Mouse (Mus musculus): ENCODE results near the gene B230219D22Rik. TPM values are rescaled to one million over a fixed set of nuclear protein-coding genes. Genes with fewer than 3 reads are reported as not detected.
A peak's percentile ranks its signal among the peaks of the same experiment; 100 is the strongest.

B230219D22Rik gene
- 74.1 and 76.9 TPM in 2 replicates for polyA plus RNA-seq (2015; fragmentation: Nextera tagmentation; extraction: Ambion mirVana)

GRCm38 (mm10) chr13:55692535-55693242 is at the start of gene B230219D22Rik:
TSS of gene B230219D22Rik (plus strand) at chr13:55693124.
- Histone ChIP-seq H3K4me3 (peak within 1 kb of the TSS; percentile 93), H3K27ac (replicated peaks) (peak within 1 kb of the TSS; percentile 97), H3K4me2 (peak within 1 kb of the TSS; percentile 58), H3K4me1 (replicated peaks) (peaks cover 26% of the 10 kb centered on the region), H3K9ac (peak within 1 kb of the TSS; percentile 99), H3K9me3 (no peaks in the 10 kb centered on the region), H3K36me3 (peaks cover 3% of the 10 kb centered on the region; the same call in 1 of the 2 replicates), H3K27me3 (no peaks in the 10 kb centered on the region)
- 3% methylated on average over 44 of the region's 51 CpGs for WGBS
- peak; percentile 98 for ATAC-seq (ENCODE audit: low FRiP score, low read depth)

DNA sequence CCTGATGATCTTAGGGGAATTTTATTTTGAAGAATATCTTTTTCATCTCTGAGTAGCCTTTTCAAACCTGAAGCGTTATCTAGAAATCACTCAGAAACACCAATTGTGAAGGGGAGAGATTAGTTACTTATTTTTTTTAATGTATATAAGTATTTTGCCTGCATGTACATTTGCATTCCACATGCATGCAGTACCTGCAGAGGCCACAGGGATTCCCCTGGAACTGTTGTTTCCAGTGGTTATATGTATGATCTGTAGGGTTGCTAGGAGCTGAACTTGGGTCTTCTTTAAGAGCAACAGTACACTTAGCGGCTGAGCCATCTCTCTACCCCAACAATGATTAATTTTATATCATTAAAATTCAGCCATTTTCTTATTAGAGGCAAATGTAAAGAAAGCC is 48.4 kb upstream of the B230219D22Rik start:
- no peaks in the 10 kb centered on the region for H3K4me1 ChIP-seq (replicated peaks)
- H3K9ac ChIP-seq: no peak overlapping the region
- no peak for ATAC-seq (ENCODE audit: low FRiP score, low read depth)
- WGBS: 82% methylated on average over 2 of the region's 2 CpGs
- H3K4me2 ChIP-seq: no peak overlapping the region
- H3K4me3 ChIP-seq: no peak overlapping the region
- H3K27me3 ChIP-seq: no peaks in the 10 kb centered on the region
- no peaks in the 10 kb centered on the region for H3K9me3 ChIP-seq
- H3K36me3 ChIP-seq: peaks cover 65% of the 10 kb centered on the region
- no peak overlapping the region for H3K27ac ChIP-seq (replicated peaks)

DNA sequence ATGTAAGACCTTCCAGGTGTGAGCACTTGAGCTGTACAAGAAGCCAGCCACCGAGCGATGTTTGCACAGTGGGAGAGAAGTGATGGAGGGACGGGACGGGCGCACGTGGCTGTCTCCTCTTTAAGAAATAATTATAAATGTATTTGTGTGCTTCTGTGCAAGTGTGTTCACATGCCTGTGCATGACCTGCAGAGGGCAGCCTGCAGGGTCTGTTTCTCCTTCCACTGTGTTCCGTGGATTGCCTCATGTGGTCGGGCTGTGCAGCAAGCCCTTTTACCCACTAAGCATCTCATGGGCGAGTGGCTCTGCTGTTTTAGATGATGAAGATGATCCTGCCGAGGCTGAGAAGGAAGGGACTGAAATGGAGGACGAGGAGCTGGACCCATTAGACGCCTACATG is 42.8 kb upstream of the B230219D22Rik start:
- no peaks in the 10 kb centered on the region for H3K4me1 ChIP-seq (replicated peaks)
- H3K9ac ChIP-seq: no peak overlapping the region
- H3K36me3 ChIP-seq: peaks cover 94% of the 10 kb centered on the region
- H3K9me3 ChIP-seq: no peaks in the 10 kb centered on the region
- WGBS: 89% methylated on average over 12 of the region's 12 CpGs
- no peaks in the 10 kb centered on the region for H3K27me3 ChIP-seq
- H3K4me2 ChIP-seq: no peak overlapping the region
- no peak overlapping the region for H3K27ac ChIP-seq (replicated peaks)
- no peak for ATAC-seq (ENCODE audit: low FRiP score, low read depth)
- no peak overlapping the region for H3K4me3 ChIP-seq

- H3K36me3 ChIP-seq: peaks cover 94% of the 10 kb centered on the region
Observed at GRCm38 (mm10) chr13:55650980-55651379, 41.9 kb upstream of the B230219D22Rik start.

DNA sequence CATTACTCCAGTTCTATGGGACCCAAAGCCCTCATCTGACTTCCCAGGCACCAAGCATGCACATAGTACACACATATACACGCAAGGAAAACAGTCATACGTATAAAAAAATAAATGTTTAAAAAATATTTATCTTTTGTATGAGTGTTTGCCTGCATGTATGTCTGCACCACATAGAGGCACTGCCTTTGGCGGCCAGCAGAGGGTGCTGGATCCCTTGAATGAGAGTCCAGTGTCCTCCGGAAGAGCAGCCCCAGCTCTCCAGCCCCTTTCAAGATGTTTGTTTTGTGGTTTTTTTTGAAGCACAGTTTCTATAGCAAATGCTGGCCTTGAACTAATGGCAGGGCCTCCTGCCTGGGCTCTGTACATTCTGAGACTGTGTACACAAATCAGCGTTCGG is 24.4 kb upstream of the B230219D22Rik start:
- Histone ChIP-seq H3K9ac (no peak overlapping the region), H3K4me2 (no peak overlapping the region), H3K4me3 (no peak overlapping the region), H3K4me1 (replicated peaks) (no peaks in the 10 kb centered on the region), H3K36me3 (peaks cover 90% of the 10 kb centered on the region), H3K27me3 (no peaks in the 10 kb centered on the region), H3K9me3 (no peaks in the 10 kb centered on the region), H3K27ac (replicated peaks) (no peak overlapping the region)
- WGBS: 82% methylated on average over 6 of the region's 6 CpGs
- no peak for ATAC-seq (ENCODE audit: low FRiP score, low read depth)

More at GRCm38 (mm10) chr13:55650980-55651379, 41.9 kb upstream of the B230219D22Rik start:
- Histone ChIP-seq H3K4me3 (no peak overlapping the region), H3K27me3 (no peaks in the 10 kb centered on the region), H3K4me1 (replicated peaks) (no peaks in the 10 kb centered on the region), H3K9me3 (no peaks in the 10 kb centered on the region), H3K27ac (replicated peaks) (no peak overlapping the region), H3K9ac (no peak overlapping the region), H3K4me2 (no peak overlapping the region)
- ATAC-seq (ENCODE audit: low FRiP score, low read depth): no peak
- WGBS: 94% methylated on average over 6 of the region's 6 CpGs

DNA sequence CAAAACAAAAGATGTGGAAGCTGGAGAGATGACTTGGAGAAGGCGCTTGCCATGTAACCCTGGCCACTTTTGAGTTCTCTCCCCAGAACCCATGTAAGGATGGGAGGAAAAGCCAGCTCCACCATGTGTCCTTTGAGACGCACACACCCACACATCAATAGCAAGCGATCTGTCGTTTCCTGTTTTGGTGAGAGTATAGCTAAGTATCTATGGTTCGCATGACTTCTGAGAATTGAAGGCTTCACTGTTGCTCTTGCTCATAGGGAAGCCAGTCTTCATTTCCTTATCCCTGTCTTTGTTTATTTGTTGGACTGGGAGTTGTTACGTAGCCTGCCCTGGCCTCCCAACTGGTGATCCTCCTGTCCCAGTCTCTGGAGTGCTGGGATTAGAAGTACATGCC is 20.2 kb upstream of the B230219D22Rik start:
- Histone ChIP-seq H3K9me3 (no peaks in the 10 kb centered on the region), H3K4me3 (no peak overlapping the region), H3K36me3 (peaks cover 86% of the 10 kb centered on the region), H3K27me3 (no peaks in the 10 kb centered on the region), H3K27ac (replicated peaks) (no peak overlapping the region), H3K4me1 (replicated peaks) (no peaks in the 10 kb centered on the region), H3K4me2 (no peak overlapping the region), H3K9ac (no peak overlapping the region)
- no peak for ATAC-seq (ENCODE audit: low FRiP score, low read depth)
- 93% methylated on average over 6 of the region's 6 CpGs for WGBS

DNA sequence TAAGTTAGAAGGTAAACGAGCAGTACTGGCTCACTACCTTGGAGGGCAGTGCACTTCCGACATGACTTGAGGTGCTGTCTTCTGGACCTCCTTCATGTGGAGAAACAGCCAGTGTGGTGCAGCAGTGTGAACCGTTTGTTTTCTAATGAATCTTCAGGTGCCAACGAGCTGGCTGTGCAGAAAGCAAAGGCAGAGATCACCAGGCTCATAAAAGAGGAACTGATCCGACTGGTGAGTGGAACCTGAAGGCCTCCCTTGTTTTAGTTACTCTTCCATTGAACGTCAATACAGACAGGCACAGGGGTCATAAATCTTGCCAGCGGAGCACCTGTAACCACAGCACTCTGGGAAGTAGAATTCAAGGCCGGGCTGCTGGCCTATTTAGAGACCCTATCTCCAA is 15.6 kb upstream of the B230219D22Rik start:
- H3K4me2 ChIP-seq: no peak overlapping the region
- no peaks in the 10 kb centered on the region for H3K9me3 ChIP-seq
- no peak overlapping the region for H3K4me3 ChIP-seq
- H3K9ac ChIP-seq: no peak overlapping the region
- no peaks in the 10 kb centered on the region for H3K27me3 ChIP-seq
- H3K27ac ChIP-seq (replicated peaks): no peak overlapping the region
- peaks cover 77% of the 10 kb centered on the region for H3K36me3 ChIP-seq
- no peak for ATAC-seq (ENCODE audit: low FRiP score, low read depth)
- 89% methylated on average over 8 of the region's 8 CpGs for WGBS
- no peaks in the 10 kb centered on the region for H3K4me1 ChIP-seq (replicated peaks)

DNA sequence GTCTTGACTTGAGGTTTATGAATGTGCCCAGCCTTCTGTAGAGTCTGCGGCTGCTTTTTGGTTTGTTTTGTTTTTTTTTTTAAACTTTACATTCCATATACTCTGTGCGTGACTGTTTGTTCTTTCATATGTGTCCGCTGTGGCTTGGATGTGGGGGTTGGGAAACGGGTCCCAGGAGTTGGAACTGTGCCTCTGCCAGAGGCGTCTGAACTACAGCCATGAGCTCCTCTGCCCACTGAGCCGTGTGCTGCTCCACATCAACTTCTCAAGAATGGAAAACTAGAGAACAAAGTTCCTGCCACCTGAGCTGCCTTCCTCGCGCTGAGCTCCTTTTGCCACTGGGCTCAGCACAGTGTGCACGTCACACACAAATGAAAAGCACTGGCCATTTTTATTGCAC is 10.7 kb upstream of the B230219D22Rik start:
- Histone ChIP-seq H3K27ac (replicated peaks) (no peak overlapping the region), H3K4me1 (replicated peaks) (no peaks in the 10 kb centered on the region), H3K27me3 (no peaks in the 10 kb centered on the region), H3K36me3 (peaks cover 36% of the 10 kb centered on the region), H3K9ac (no peak overlapping the region), H3K4me3 (no peak overlapping the region), H3K9me3 (no peaks in the 10 kb centered on the region), H3K4me2 (no peak overlapping the region)
- no peak for ATAC-seq (ENCODE audit: low FRiP score, low read depth)
- WGBS: 85% methylated on average over 9 of the region's 9 CpGs

- H3K4me1 ChIP-seq (replicated peaks): peaks cover 3% of the 10 kb centered on the region; the same call in 1 of the 2 replicates
- no peak for ATAC-seq (ENCODE audit: low FRiP score, low read depth)
- no peak overlapping the region for H3K27ac ChIP-seq (replicated peaks)
- no peak overlapping the region for H3K9ac ChIP-seq
- no peaks in the 10 kb centered on the region for H3K27me3 ChIP-seq
- H3K4me3 ChIP-seq: no peak overlapping the region
- H3K4me2 ChIP-seq: no peak overlapping the region
- H3K36me3 ChIP-seq: peaks cover 22% of the 10 kb centered on the region
- WGBS: 97% methylated on average over 3 of the region's 3 CpGs
- H3K9me3 ChIP-seq: no peaks in the 10 kb centered on the region
Observed at GRCm38 (mm10) chr13:55683581-55683980, 9.3 kb upstream of the B230219D22Rik start.

- peak; percentile 77 for ATAC-seq (ENCODE audit: low FRiP score, low read depth)
- 62% methylated on average over 9 of the region's 9 CpGs for WGBS
- H3K27ac ChIP-seq (replicated peaks): peak overlapping the region; percentile 65
- H3K4me2 ChIP-seq: no peak overlapping the region
- no peaks in the 10 kb centered on the region for H3K27me3 ChIP-seq
- H3K9me3 ChIP-seq: no peaks in the 10 kb centered on the region
- H3K9ac ChIP-seq: no peak overlapping the region
- no peak overlapping the region for H3K4me3 ChIP-seq
- 0 out of 2 replicates have a peak, but pooled peaks cover 4% of the 10 kb centered on the region for H3K36me3 ChIP-seq
- H3K4me1 ChIP-seq (replicated peaks): peaks cover 3% of the 10 kb centered on the region; the same call in 1 of the 2 replicates
Observed at GRCm38 (mm10) chr13:55686107-55686633, 6.8 kb upstream of the B230219D22Rik start.

- Histone ChIP-seq H3K27ac (replicated peaks) (no peak overlapping the region), H3K27me3 (no peaks in the 10 kb centered on the region), H3K4me2 (no peak overlapping the region), H3K9ac (no peak overlapping the region), H3K4me1 (replicated peaks) (peaks cover 7% of the 10 kb centered on the region), H3K9me3 (no peaks in the 10 kb centered on the region), H3K36me3 (no peaks in the 10 kb centered on the region), H3K4me3 (no peak overlapping the region)
- ATAC-seq (ENCODE audit: low FRiP score, low read depth): no peak
- 11% methylated on average over 4 of the region's 4 CpGs for WGBS
Observed at GRCm38 (mm10) chr13:55687927-55688602, 4.9 kb upstream of the B230219D22Rik start.

GRCm38 (mm10) chr13:55693243-55693721 is 358 bp downstream of the B230219D22Rik start:
- H3K9ac ChIP-seq: peak overlapping the region; percentile 99
- peaks cover 3% of the 10 kb centered on the region; the same call in 1 of the 2 replicates for H3K36me3 ChIP-seq
- H3K9me3 ChIP-seq: no peaks in the 10 kb centered on the region
- H3K27me3 ChIP-seq: no peaks in the 10 kb centered on the region
- WGBS: under 1% methylated on average over 41 of the region's 70 CpGs
- H3K4me2 ChIP-seq: peak overlapping the region; percentile 58
- ATAC-seq (ENCODE audit: low FRiP score, low read depth): peak; percentile 85
- H3K4me1 ChIP-seq (replicated peaks): peaks cover 23% of the 10 kb centered on the region
- peak overlapping the region; percentile 93 for H3K4me3 ChIP-seq
- peak overlapping the region; percentile 97 for H3K27ac ChIP-seq (replicated peaks)
